Mouse (Mus musculus) ES-E14 (cell line): ENCODE results near the gene Hsdl2. TPM values are rescaled to one million over a fixed set of nuclear protein-coding genes. Genes with fewer than 3 reads are reported as not detected.

ENCODE experiments used
- DNase-seq: peaks from one replicate; pipeline ENCODE4 v3.0.0-alpha.2; 2013; ENCODE audit warnings: low read depth, low spot score
- H3K27ac ChIP-seq: 2 replicates; pipeline ENCODE4 v1.5.1; 2012; ENCODE audit warnings: low read depth, mild to moderate bottlenecking, low read length, moderate library complexity, mixed read lengths; ENCODE audit not compliant: poor library complexity, insufficient read depth, severe bottlenecking
- H3K36me3 ChIP-seq: 2 replicates; pipeline ENCODE4 v1.6.1; 2012; ENCODE audit warnings: mild to moderate bottlenecking, low read length, moderate library complexity, mixed read lengths; ENCODE audit not compliant: control insufficient read depth, poor library complexity, insufficient read depth, severe bottlenecking
- H3K4me1 ChIP-seq, 2 experiments: fragments of 150-350 bp in 1 of 2; sonication (generic) in 1 of 2; 2 replicates each; pipeline ENCODE4 v1.6.1; 2012; ENCODE audit warnings: low read length in 2 of 2, mild to moderate bottlenecking in 1 of 2, mixed read lengths in 1 of 2; ENCODE audit not compliant: control insufficient read depth in 2 of 2, insufficient read depth in 2 of 2, poor library complexity in 1 of 2
- H3K4me3 ChIP-seq, 2 experiments: fragments of 150-350 bp in 1 of 2; sonication (generic) in 1 of 2; 2 replicates each; pipeline ENCODE4 v1.5.1; 2012; ENCODE audit warnings: low read length in 2 of 2, low read depth in 1 of 2, mild to moderate bottlenecking in 1 of 2, mixed read lengths in 1 of 2; ENCODE audit not compliant: insufficient read depth in 1 of 2, poor library complexity in 1 of 2, severe bottlenecking in 1 of 2
- H3K9ac ChIP-seq: 2 replicates; pipeline ENCODE4 v1.6.1; 2012; ENCODE audit warnings: low read depth, mild to moderate bottlenecking, low read length, mixed read lengths; ENCODE audit not compliant: poor library complexity, insufficient read depth, severe bottlenecking
- H3K9me3 ChIP-seq: fragments of 150-350 bp; sonication (generic); 2 replicates; pipeline ENCODE4 v1.6.1; 2012; ENCODE audit warnings: low read depth, mild to moderate bottlenecking, low read length; ENCODE audit not compliant: control insufficient read depth, insufficient read depth
- CHD2 ChIP-seq: IDR thresholded peaks from 2 replicates; pipeline ENCODE4 v1.6.1; 2014; ENCODE audit warnings: mild to moderate bottlenecking, low read depth, low read length, inconsistent platforms
- HCFC1 ChIP-seq: IDR thresholded peaks from 2 replicates; pipeline ENCODE4 v1.6.1; 2012; ENCODE audit warnings: low read length, inconsistent platforms, borderline replicate concordance; ENCODE audit not compliant: insufficient read depth
- MAFK ChIP-seq: IDR thresholded peaks from 2 replicates; pipeline ENCODE4 v1.6.1; 2014; ENCODE audit warnings: mild to moderate bottlenecking, low read depth, low read length, inconsistent platforms; ENCODE audit not compliant: insufficient read depth
- ZC3H11A ChIP-seq: IDR thresholded peaks from 2 replicates; pipeline ENCODE4 v1.6.1; 2012; ENCODE audit warnings: low read depth, mild to moderate bottlenecking, inconsistent platforms, low read length, borderline replicate concordance
- ZNF384 ChIP-seq: IDR thresholded peaks from 2 replicates; pipeline ENCODE4 v1.6.1; 2012; ENCODE audit warnings: low read depth, low read length, inconsistent platforms
- in situ Hi-C, 2 experiments: fragments of 600-800 bp; cut with MboI; formaldehyde crosslinking; loops; one replicate each; pipeline ENCODE4 v1.15.1; 2025; ENCODE audit warnings: low sequenced_read_pairs in 2 of 2, inconsistent platforms in 1 of 2; ENCODE audit not compliant: unreplicated experiment in 2 of 2
- total RNA-seq: library from RNA; depleted of rRNA; stranded (reverse); fragments of 300-350 nt; gene quantifications from 2 replicates; pipeline ENCODE4 v1.2.3, GENCODE M21; 2012

Hsdl2 gene
- total RNA-seq, 1 experiment: 7.1 TPM

GRCm38 (mm10) chr4:59548011-59548559 is 33.3 kb upstream of the Hsdl2 start:
- H3K27ac ChIP-seq: no peak overlapping the region
- peak overlapping the region; percentile 97 to 99 for H3K4me3 ChIP-seq
- no peaks in the 10 kb centered on the region for H3K36me3 ChIP-seq
- H3K9ac ChIP-seq: peak overlapping the region; percentile 89; the same call in 1 of the 2 replicates
- H3K4me1 ChIP-seq: peaks cover 0 to 6% of the 10 kb centered on the region in 2 experiments; a peak in 1 of 4 replicates
- no peaks in the 10 kb centered on the region for H3K9me3 ChIP-seq
- TF ChIP-seq MAFK (no peak), ZNF384 (peak; percentile 59)
- in situ Hi-C loops: no loop called here
- no peak for DNase-seq

GRCm38 (mm10) chr4:59548560-59549174 is 32.7 kb upstream of the Hsdl2 start:
- Histone ChIP-seq H3K27ac (peak overlapping the region; percentile 72), H3K9me3 (no peaks in the 10 kb centered on the region), H3K4me1 (peaks cover 0 to 6% of the 10 kb centered on the region in 2 experiments; a peak in 1 of 4 replicates), H3K9ac (peak overlapping the region; percentile 89), H3K36me3 (no peaks in the 10 kb centered on the region), H3K4me3 (peak overlapping the region; percentile 97 to 99)
- in situ Hi-C loops: no loop called here
- DNase-seq: no peak
- TF ChIP-seq MAFK (no peak), CHD2 (no peak), HCFC1 (peak; percentile 51; the same call in 1 of the 2 replicates), ZNF384 (no peak), ZC3H11A (no peak)

GRCm38 (mm10) chr4:59549175-59549976 is 32.0 kb upstream of the Hsdl2 start, which contains the start of gene Ptbp3:
TSS of gene Ptbp3 (minus strand) at chr4:59549364.
- Histone ChIP-seq H3K4me1 (peaks cover 0 to 6% of the 10 kb centered on the region in 2 experiments; a peak in 1 of 4 replicates), H3K9me3 (no peaks in the 10 kb centered on the region), H3K27ac (peak within 1 kb of the TSS; percentile 72), H3K9ac (peak within 1 kb of the TSS; percentile 89), H3K4me3 (peak within 1 kb of the TSS; percentile 97 to 99), H3K36me3 (no peaks in the 10 kb centered on the region)
- peak; percentile 87 for DNase-seq
- in situ Hi-C loops: no loop called here
- TF ChIP-seq MAFK (no peak), ZNF384 (no peak), CHD2 (no peak), ZC3H11A (no peak), HCFC1 (no peak)

- Histone ChIP-seq H3K9ac (no peak overlapping the region), H3K27ac (no peak overlapping the region), H3K36me3 (no peaks in the 10 kb centered on the region), H3K4me1 (peaks cover 0 to 6% of the 10 kb centered on the region in 2 experiments; a peak in 1 of 4 replicates), H3K4me3 (peak overlapping the region in 1 of 2 experiments; percentile 89; a peak in 2 of 4 replicates), H3K9me3 (no peaks in the 10 kb centered on the region)
- no peak for DNase-seq
- in situ Hi-C loops: loop anchor here (25.0 kb wide), 2 partner anchors 188 to 463 kb away; no protein-coding TSS in a partner anchor
- TF ChIP-seq HCFC1 (no peak), ZNF384 (no peak), CHD2 (no peak), MAFK (no peak)
Measured at GRCm38 (mm10) chr4:59549977-59550560, 31.3 kb upstream of the Hsdl2 start.
